Mouse (Mus musculus): Measurements from ENCODE around the gene Slc11a2.
"Not testable (repeated sequence)": the region's sequence is repeated elsewhere in the genome, so short reads cannot be mapped to it uniquely, and the experiment has no call there.

Slc11a2 gene

DNA sequence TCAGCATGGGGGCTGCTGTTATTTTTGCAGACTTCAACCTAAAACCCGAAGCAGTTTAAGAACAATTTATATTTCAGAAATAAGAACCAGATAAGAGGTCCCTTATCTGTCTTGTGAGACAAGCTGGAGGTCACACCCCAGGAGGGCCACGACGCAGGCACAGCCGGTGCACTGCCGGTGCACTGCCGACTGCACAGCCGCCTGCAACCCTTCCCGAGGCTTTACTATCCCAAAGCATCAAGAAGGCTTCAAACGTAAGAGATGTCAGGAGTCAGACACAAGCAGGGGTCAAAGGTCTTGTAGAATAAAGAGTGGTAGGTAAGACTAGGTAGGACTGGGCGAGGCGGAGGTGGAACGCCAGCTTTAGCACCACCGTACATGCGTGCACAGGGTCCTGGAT is 22.5 kb downstream of the Slc11a2 start:
- no peak for DNase-seq

DNA sequence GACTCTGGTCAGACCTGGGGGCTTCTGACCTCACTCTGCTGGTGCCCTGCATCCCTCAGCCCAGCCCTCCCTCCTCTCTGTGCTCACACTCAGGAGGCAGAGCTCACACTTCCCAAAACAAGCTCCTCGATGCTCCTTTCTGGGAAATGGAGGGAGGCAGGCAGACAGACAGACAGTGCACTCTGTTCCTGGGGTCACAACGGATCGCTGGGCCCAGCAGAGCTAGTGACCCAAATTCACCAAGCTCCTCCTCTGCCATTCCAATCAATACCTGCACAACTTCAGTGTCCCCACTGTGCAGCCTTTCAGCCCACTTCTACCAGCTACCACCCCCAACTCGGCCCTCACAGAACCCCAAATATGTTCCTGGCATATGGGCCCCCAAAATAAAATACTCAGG is 23.1 kb downstream of the Slc11a2 start:
- no peak for DNase-seq

- DNase-seq: no peak
These were observed 24.2 kb downstream of the Slc11a2 start for GRCm38 (mm10) chr15:100400592-100401250.

GRCm38 (mm10) chr15:100395561-100395960 is 29.3 kb downstream of the Slc11a2 start:
- DNase-seq: no peak

DNA sequence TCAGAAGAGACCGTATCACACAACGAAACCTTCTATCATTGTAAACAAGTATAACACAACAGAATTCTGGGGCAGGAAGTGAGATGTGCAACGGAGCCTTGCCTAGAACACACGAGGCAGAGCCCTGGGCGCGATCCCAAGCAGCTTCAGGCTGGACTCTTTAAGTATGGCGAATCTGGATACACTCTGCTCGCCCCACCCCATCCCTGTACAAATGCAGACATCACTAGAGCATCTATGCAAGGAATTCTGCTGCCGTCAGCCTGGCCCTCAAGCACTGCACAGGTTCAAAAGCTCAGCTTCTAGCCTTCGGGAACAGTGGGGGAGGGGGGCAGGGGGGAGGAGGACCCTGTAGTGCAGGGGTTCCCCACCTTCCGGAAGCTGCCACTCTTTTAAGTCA is 31.9 kb downstream of the Slc11a2 start:
- no peak for DNase-seq

DNA sequence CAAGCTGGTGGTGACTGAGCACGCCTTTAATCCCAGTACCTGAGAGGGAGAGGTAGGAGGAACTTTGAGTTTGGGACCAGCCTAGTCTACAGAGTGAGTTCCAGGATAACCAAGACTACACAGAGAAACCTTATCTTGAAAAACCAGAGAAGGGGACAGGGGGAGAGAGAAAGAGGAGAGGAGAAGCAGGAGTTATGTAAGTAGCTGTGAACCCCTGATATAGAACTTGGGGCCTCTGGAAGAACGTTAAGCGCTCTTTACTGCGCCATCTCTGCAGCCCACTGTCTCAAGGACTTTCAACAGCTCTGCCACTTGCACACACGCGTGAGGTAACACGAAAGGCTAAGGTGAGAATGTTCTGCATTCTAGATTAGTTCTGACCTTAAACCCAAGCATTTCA is 33.3 kb downstream of the Slc11a2 start:
- no peak for DNase-seq

GRCm38 (mm10) chr15:100391066-100391465 is 33.8 kb downstream of the Slc11a2 start:
- DNase-seq: no peak

GRCm38 (mm10) chr15:100388886-100389285 is 36.0 kb downstream of the Slc11a2 start:
- no peak for DNase-seq

GRCm38 (mm10) chr15:100388224-100388835 is 36.5 kb downstream of the Slc11a2 start:
- DNase-seq: no peak

DNA sequence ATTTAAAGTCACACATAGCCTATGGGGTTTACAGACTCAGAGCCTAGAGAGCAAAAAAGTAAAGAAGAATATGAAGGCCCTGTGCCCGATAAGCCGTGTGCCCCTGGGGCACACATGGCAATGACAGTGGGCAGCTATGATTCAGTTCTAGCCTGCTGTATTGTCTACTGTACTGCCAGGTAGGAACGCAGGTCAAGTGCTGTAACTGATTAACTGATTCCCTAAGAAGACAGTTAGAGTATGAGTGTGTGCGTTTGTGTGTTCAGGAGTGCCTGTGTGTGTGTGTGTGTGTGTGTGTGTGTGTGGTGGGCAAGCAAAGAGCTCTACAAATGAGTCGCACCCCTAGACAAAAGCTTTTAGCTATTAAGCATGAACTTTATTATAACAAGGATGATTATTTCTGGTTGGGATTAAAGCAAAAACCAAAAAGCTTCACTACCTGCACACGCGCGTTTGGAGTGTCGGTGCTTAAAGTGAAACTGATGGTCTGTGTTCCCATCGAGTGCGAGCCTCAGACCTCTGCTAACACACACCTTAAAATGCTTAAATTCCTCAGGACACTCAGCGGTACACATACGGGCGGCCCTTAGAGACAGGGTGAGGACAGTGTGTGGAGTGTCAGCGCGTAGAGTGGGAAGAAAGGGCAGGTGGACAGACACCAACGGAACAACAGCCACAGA is 37.2 kb downstream of the Slc11a2 start:
- peak; percentile 52 for DNase-seq

GRCm38 (mm10) chr15:100385705-100386104 is 39.2 kb downstream of the Slc11a2 start:
- no peak for DNase-seq

DNA sequence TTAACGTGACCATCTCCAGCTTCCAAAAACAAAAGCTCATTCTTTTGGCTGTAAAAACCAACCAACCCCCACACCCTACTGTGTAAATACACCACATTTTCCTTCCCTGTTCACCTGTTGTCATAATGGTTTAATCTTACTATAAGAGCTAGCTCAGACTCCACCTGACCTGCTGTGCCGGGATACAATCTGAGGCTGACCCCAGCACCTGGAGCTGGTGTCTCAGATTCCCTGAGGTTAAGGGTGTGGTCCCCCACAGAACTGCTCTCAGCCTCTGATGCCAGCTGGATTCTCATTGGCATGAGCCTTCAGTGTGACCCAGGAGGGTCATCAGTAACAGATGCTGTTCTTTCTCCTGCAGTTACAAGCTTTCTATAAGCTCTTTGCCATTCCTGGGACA is 44.8 kb downstream of the Slc11a2 start:
- no peak for DNase-seq

GRCm38 (mm10) chr15:100379658-100380057 is 45.2 kb downstream of the Slc11a2 start:
- peak; percentile 31 for DNase-seq

DNA sequence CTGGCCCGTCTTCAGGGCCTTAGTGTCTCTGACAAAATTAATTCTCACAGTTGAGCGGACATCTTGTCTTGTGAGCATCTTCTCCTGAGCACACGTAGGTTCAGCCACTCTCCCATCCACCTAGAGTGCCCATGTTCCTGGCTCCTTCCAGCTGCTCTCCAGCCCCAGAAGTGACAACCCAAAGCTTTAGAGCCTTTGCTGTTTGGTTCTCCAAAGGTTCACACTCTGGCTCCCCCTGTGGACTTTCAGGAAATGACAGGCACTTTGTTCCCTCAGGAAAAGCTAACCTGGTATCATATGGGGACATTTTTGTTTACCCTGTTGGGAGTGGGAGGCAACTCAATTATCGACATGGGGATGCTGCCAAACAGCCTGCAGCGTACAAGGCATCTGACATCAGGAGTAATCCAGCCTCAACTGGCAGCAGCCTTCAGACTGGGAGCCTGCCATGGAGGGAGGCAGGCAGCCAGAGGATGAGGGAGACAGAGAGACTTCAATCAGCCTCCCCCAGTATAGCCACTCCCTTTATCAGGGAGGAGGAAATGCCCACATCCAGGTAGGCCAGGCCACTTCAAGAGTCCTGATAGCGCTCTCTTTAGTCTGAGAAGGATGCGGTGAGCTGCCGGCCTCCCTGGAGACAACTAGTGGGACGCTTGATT is 46.9 kb downstream of the Slc11a2 start:
- not testable (repeated sequence) for DNase-seq

DNA sequence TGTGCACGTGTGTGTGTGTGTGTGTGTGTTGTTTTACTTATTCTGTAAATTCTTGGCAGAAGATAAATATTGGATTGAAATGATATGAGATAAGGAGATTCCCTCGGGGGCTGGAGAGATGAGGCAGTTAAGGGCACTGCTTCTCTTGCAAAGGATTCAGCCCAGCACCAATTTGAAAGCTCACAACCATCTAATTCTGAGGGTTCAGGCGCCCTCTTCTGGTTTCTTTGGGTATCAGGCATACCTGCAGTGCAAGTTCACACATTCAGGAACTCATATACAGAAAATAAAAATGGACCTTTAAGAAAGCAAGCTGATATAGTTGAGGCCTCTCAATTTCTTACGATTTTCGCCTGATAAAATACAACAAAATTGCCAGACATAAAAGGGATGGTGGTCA is 49.8 kb downstream of the Slc11a2 start:
- DNase-seq: peak; percentile 88

GRCm38 (mm10) chr15:100367119-100367518 is 57.8 kb downstream of the Slc11a2 start:
- no peak for DNase-seq

- not testable (repeated sequence) for DNase-seq
These were observed 58.9 kb downstream of the Slc11a2 start for GRCm38 (mm10) chr15:100365967-100366366.

GRCm38 (mm10) chr15:100364242-100364641 is 60.6 kb downstream of the Slc11a2 start, which contains the start of gene Higd1c:
Gene Higd1c, plus strand, starts transcription at chr15:100364542.
- DNase-seq: no peak

- DNase-seq: no peak
These were observed 69.0 kb downstream of the Slc11a2 start for GRCm38 (mm10) chr15:100355876-100356275.

- not testable (repeated sequence) for DNase-seq
These were observed 71.5 kb downstream of the Slc11a2 start for GRCm38 (mm10) chr15:100353399-100353798.

DNA sequence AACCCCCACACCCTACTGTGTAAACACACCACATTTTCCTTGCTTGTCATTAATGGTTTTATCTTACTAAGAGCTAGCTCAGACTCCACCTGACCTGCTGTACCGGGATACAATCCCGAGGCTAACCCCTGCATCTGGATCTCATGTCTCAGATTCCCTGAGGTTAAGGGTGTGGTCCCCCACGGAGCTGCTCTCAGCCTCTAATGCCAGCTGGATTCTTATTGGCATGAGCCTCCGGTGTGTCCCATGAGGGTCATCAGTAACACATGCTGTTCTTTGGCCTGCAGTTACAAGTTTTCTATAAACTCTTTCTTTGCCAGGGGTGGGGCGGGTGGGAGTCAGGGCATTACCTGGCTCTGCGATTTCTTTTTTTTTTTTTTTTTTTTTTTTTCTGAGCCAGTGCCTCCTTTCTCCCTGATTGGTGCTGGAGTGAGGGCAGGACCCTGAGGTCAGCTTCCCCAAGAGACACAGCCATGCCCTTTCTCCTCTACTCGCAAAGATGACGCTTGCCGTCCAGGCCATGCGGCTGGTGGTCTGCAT is 72.1 kb downstream of the Slc11a2 start, which contains the start of the genes Methig1 and Mettl7a2:
Methig1 (plus strand) TSS at position 439 of the 540 bp plus-strand sequence.
Mettl7a2 (plus strand) TSS at position 490 of the 540 bp plus-strand sequence.
- no peak for DNase-seq

GRCm38 (mm10) chr15:100351501-100352060 is 73.3 kb downstream of the Slc11a2 start:
- no peak for DNase-seq

DNA sequence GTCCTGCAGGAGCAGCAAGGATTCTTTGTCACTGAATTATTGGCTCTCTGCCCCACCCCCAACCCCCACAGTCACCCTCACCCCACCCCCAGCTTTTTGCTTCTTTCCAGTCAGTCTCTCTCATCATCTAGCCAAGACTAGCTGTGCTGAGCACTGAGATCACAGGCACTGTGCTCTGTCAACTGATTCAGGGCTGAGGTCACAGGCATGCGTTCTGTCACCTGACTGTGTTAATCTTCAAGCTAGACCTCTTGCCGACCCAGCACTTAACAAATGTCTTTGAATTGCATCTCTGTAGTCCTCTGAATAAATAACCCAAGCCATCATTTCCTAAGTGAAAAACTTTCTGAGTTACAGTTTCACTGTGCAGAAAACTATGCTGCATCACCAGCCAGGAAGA is 75.4 kb downstream of the Slc11a2 start:
- DNase-seq: no peak

Data from lung, postnatal 36 days (tissue).